Mouse (Mus musculus): ENCODE measurements around the gene Psma3. TPM values are rescaled to one million over a fixed set of nuclear protein-coding genes. Genes with fewer than 3 reads are reported as not detected.

Psma3 gene
- polyA plus RNA-seq, 1 experiment from 2014 or later: 582 TPM

GRCm38 (mm10) chr12:70984855-70985550 is 10.6 kb downstream of the Psma3 start:
- peaks cover 37% of the 10 kb centered on the region for H3K36me3 ChIP-seq (ENCODE audit: control insufficient read depth, insufficient read depth, low read length)

GRCm38 (mm10) chr12:70997225-70997624 is 22.8 kb downstream of the Psma3 start:
- WGBS: 93% methylated on average over 5 of the region's 5 CpGs
- H3K27me3 ChIP-seq (ENCODE audit: control insufficient read depth, insufficient read depth, low read depth, low read length): no peaks in the 10 kb centered on the region
- peaks cover 9% of the 10 kb centered on the region for H3K4me1 ChIP-seq (replicated peaks; ENCODE audit: control insufficient read depth, insufficient read depth, low read length)
- H3K4me3 ChIP-seq (ENCODE audit: low read length): no peak overlapping the region
- no peak overlapping the region for H3K27ac ChIP-seq (ENCODE audit: low read length)
- ATAC-seq (ENCODE audit: low read depth): no peak
- no peak overlapping the region for H3K9ac ChIP-seq (ENCODE audit: low read length)
- peaks cover 15% of the 10 kb centered on the region for H3K36me3 ChIP-seq (ENCODE audit: control insufficient read depth, insufficient read depth, low read length)
- no peak overlapping the region for H3K4me2 ChIP-seq (ENCODE audit: low read depth, low read length)
- H3K9me3 ChIP-seq (ENCODE audit: control insufficient read depth, low read length): no peaks in the 10 kb centered on the region

More at GRCm38 (mm10) chr12:70984855-70985550, 10.6 kb downstream of the Psma3 start:
- Histone ChIP-seq H3K27me3 (ENCODE audit: control insufficient read depth, insufficient read depth, low read depth, low read length) (no peaks in the 10 kb centered on the region), H3K4me2 (ENCODE audit: low read depth, low read length) (no peak overlapping the region), H3K4me1 (replicated peaks; ENCODE audit: control insufficient read depth, insufficient read depth, low read length) (no peaks in the 10 kb centered on the region), H3K4me3 (ENCODE audit: low read length) (no peak overlapping the region), H3K27ac (ENCODE audit: low read length) (no peak overlapping the region), H3K9ac (ENCODE audit: low read length) (no peak overlapping the region), H3K9me3 (ENCODE audit: control insufficient read depth, low read length) (no peaks in the 10 kb centered on the region)
- 79% methylated on average over 7 of the region's 7 CpGs for WGBS
- no peak for ATAC-seq (ENCODE audit: low read depth)

GRCm38 (mm10) chr12:70999423-70999903 is 25.0 kb downstream of the Psma3 start:
- 22% methylated on average over 5 of the region's 5 CpGs for WGBS
- Histone ChIP-seq H3K4me3 (ENCODE audit: low read length) (no peak overlapping the region), H3K9ac (ENCODE audit: low read length) (no peak overlapping the region), H3K27me3 (ENCODE audit: control insufficient read depth, insufficient read depth, low read depth, low read length) (no peaks in the 10 kb centered on the region), H3K27ac (ENCODE audit: low read length) (peak overlapping the region; percentile 64), H3K4me1 (replicated peaks; ENCODE audit: control insufficient read depth, insufficient read depth, low read length) (peaks cover 9% of the 10 kb centered on the region), H3K9me3 (ENCODE audit: control insufficient read depth, low read length) (no peaks in the 10 kb centered on the region), H3K36me3 (ENCODE audit: control insufficient read depth, insufficient read depth, low read length) (peaks cover 14% of the 10 kb centered on the region), H3K4me2 (ENCODE audit: low read depth, low read length) (peak overlapping the region; percentile 28)
- peak; percentile 87 for ATAC-seq (ENCODE audit: low read depth)

DNA sequence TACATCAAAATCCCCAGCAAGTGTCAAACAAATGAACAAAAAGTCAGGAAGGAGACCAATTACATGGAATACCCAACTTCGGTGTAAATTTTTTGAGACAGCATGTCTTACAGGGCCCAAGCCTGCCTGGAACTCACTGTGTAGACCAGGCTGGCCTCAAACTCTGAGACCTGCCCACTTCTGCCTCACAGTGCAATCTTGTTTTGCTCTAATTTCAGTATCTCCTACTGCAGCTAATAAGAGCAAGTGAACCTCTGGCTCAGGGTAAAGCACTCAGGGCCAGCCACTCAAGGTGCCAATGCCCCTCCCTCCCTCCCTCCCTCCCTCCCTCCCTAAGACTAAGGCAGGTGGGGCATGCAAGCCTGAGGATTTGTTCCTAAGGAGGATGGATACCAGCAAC is 25.9 kb downstream of the Psma3 start:
- 76% methylated on average over 1 of the region's 1 CpGs for WGBS
- H3K4me3 ChIP-seq (ENCODE audit: low read length): no peak overlapping the region
- no peaks in the 10 kb centered on the region for H3K27me3 ChIP-seq (ENCODE audit: control insufficient read depth, insufficient read depth, low read depth, low read length)
- H3K4me2 ChIP-seq (ENCODE audit: low read depth, low read length): no peak overlapping the region
- peaks cover 20% of the 10 kb centered on the region for H3K36me3 ChIP-seq (ENCODE audit: control insufficient read depth, insufficient read depth, low read length)
- ATAC-seq (ENCODE audit: low read depth): no peak
- no peak overlapping the region for H3K27ac ChIP-seq (ENCODE audit: low read length)
- no peak overlapping the region for H3K9ac ChIP-seq (ENCODE audit: low read length)
- no peaks in the 10 kb centered on the region for H3K9me3 ChIP-seq (ENCODE audit: control insufficient read depth, low read length)
- peaks cover 9% of the 10 kb centered on the region for H3K4me1 ChIP-seq (replicated peaks; ENCODE audit: control insufficient read depth, insufficient read depth, low read length)

DNA sequence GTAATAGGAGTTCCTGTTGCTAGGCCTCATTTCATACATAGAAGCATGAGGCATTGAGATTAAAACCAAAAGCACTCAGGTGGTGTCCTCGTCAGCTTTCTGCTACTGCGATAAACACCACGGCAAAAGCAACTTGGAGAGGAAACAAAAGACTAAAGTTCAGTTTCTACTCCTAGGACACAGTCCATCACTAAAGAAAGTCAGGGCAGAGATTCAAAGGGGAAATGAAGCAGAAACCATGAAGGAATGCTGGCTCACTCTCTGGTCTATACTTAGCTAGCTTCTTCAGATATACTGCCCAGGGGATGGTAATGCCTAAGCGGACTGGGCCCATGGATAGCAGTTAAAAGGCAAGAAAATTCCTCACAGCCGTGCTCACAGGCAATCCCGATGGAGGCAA is 27.0 kb downstream of the Psma3 start:
- Histone ChIP-seq H3K4me2 (ENCODE audit: low read depth, low read length) (no peak overlapping the region), H3K27ac (ENCODE audit: low read length) (no peak overlapping the region), H3K27me3 (ENCODE audit: control insufficient read depth, insufficient read depth, low read depth, low read length) (no peaks in the 10 kb centered on the region), H3K9ac (ENCODE audit: low read length) (no peak overlapping the region), H3K9me3 (ENCODE audit: control insufficient read depth, low read length) (no peaks in the 10 kb centered on the region), H3K4me3 (ENCODE audit: low read length) (no peak overlapping the region), H3K4me1 (replicated peaks; ENCODE audit: control insufficient read depth, insufficient read depth, low read length) (peaks cover 9% of the 10 kb centered on the region), H3K36me3 (ENCODE audit: control insufficient read depth, insufficient read depth, low read length) (peaks cover 26% of the 10 kb centered on the region)
- ATAC-seq (ENCODE audit: low read depth): no peak
- 81% methylated on average over 6 of the region's 6 CpGs for WGBS

- peaks cover 7% of the 10 kb centered on the region for H3K4me1 ChIP-seq (replicated peaks; ENCODE audit: control insufficient read depth, insufficient read depth, low read length)
- peaks cover 39% of the 10 kb centered on the region for H3K36me3 ChIP-seq (ENCODE audit: control insufficient read depth, insufficient read depth, low read length)
- no peak overlapping the region for H3K9ac ChIP-seq (ENCODE audit: low read length)
- ATAC-seq (ENCODE audit: low read depth): no peak
- H3K27ac ChIP-seq (ENCODE audit: low read length): no peak overlapping the region
- no peaks in the 10 kb centered on the region for H3K9me3 ChIP-seq (ENCODE audit: control insufficient read depth, low read length)
- no peak overlapping the region for H3K4me2 ChIP-seq (ENCODE audit: low read depth, low read length)
- H3K4me3 ChIP-seq (ENCODE audit: low read length): no peak overlapping the region
- WGBS: 86% methylated on average over 5 of the region's 6 CpGs
- no peaks in the 10 kb centered on the region for H3K27me3 ChIP-seq (ENCODE audit: control insufficient read depth, insufficient read depth, low read depth, low read length)
Observed at GRCm38 (mm10) chr12:71003760-71004426, 29.5 kb downstream of the Psma3 start.

DNA sequence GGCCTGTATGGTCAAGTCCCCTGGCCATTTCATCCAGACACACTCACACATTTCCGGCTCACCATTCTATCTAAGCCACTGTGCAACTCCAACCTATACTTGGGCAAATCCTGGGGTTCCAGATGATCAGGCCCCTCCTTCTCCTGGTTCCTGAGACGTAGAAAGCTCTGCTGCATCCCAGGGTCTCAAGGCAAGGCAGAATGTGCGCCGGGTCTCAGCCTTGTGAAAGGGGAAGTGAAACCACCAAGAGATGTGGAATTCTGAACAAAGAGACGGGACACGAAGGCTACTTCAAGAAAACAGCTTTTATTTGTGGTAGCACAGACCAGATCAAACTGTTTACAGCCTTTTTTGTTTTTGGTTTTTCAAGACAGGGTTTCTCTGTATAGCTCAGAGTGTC is 31.7 kb downstream of the Psma3 start:
- Histone ChIP-seq H3K27ac (ENCODE audit: low read length) (no peak overlapping the region), H3K4me2 (ENCODE audit: low read depth, low read length) (no peak overlapping the region), H3K36me3 (ENCODE audit: control insufficient read depth, insufficient read depth, low read length) (peaks cover 42% of the 10 kb centered on the region), H3K9ac (ENCODE audit: low read length) (no peak overlapping the region), H3K4me3 (ENCODE audit: low read length) (no peak overlapping the region), H3K4me1 (replicated peaks; ENCODE audit: control insufficient read depth, insufficient read depth, low read length) (0 out of 2 replicates have a peak, but pooled peaks cover 3% of the 10 kb centered on the region), H3K9me3 (ENCODE audit: control insufficient read depth, low read length) (no peaks in the 10 kb centered on the region), H3K27me3 (ENCODE audit: control insufficient read depth, insufficient read depth, low read depth, low read length) (no peaks in the 10 kb centered on the region)
- 92% methylated on average over 6 of the region's 6 CpGs for WGBS
- no peak for ATAC-seq (ENCODE audit: low read depth)

DNA sequence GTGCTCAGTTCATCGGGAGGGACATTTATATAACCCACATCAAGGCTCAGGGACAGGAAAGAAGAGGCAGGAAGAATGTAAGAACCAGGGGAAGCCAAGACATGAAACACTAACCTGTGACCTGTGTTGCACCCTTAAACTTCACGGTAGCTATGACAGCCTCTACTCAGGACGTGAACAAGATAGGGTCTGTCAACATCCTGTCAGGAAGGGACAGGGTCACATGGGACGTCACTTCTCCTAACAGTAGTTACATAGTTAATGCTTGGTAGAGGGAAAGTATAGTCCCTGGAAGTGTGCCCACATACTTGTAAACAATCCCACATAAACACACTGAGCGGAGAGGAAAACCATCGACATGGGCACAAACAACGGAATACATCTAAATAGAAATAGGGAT is 32.5 kb downstream of the Psma3 start:
- Histone ChIP-seq H3K4me1 (replicated peaks; ENCODE audit: control insufficient read depth, insufficient read depth, low read length) (peaks cover 4% of the 10 kb centered on the region; the same call in 1 of the 2 replicates), H3K36me3 (ENCODE audit: control insufficient read depth, insufficient read depth, low read length) (peaks cover 42% of the 10 kb centered on the region), H3K27ac (ENCODE audit: low read length) (peak overlapping the region; percentile 29; the same call in 1 of the 2 replicates), H3K9me3 (ENCODE audit: control insufficient read depth, low read length) (no peaks in the 10 kb centered on the region), H3K4me2 (ENCODE audit: low read depth, low read length) (no peak overlapping the region), H3K9ac (ENCODE audit: low read length) (no peak overlapping the region), H3K4me3 (ENCODE audit: low read length) (no peak overlapping the region), H3K27me3 (ENCODE audit: control insufficient read depth, insufficient read depth, low read depth, low read length) (no peaks in the 10 kb centered on the region)
- peak; percentile 77 for ATAC-seq (ENCODE audit: low read depth)
- WGBS: 31% methylated on average over 7 of the region's 7 CpGs

GRCm38 (mm10) chr12:71009769-71010168 is 35.3 kb downstream of the Psma3 start:
- Histone ChIP-seq H3K4me1 (replicated peaks; ENCODE audit: control insufficient read depth, insufficient read depth, low read length) (peaks cover 20% of the 10 kb centered on the region), H3K4me2 (ENCODE audit: low read depth, low read length) (no peak overlapping the region), H3K27ac (ENCODE audit: low read length) (no peak overlapping the region), H3K27me3 (ENCODE audit: control insufficient read depth, insufficient read depth, low read depth, low read length) (no peaks in the 10 kb centered on the region), H3K36me3 (ENCODE audit: control insufficient read depth, insufficient read depth, low read length) (peaks cover 34% of the 10 kb centered on the region), H3K9ac (ENCODE audit: low read length) (no peak overlapping the region), H3K4me3 (ENCODE audit: low read length) (no peak overlapping the region), H3K9me3 (ENCODE audit: control insufficient read depth, low read length) (no peaks in the 10 kb centered on the region)
- WGBS: 41% methylated on average over 4 of the region's 4 CpGs
- ATAC-seq (ENCODE audit: low read depth): peak; percentile 52; the same call in 1 of the 2 replicates
